ENCODE assay signal across 22 mouse cellular contexts in the genomic region with DNA sequence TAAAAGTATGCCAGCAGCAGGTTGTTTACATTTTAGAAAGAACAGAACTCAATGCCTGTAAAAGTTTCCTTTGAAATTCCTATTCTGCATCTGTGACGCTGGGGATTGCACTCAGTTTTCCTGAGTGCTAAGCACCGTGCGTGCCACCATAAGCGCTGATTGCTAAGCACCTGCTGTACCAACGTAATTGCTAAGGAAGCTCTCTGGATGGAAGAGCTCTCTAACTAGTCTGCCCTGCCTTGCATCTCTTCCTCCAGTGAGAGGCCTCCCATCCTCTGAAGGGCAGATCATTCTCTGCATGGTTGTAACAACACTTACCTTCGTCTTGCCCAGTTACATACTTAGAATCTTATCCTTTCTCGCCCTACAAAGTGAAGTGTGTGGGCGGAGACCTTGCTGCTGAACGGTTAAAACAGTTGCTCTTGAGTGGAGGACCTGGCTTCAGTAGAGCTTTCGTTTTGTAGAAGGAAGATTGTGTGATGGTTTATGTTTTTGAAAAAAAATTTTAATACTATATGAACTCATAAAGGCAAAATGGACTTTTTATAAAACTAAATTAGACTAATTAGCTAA. TPM values are rescaled to one million over a fixed set of nuclear protein-coding genes. Genes with fewer than 3 reads are reported as not detected.
DNase-seq lines count a peak whose midpoint lies in the region; ATAC-seq and TF ChIP-seq lines count a peak whose summit lies in the region.
"Had no signal": no experiment of that assay in that cellular context is flagged by ENCODE, and none has a peak within 500 bp of the region (broad histone marks: within the 10 kb centered on the region; RNA-seq: fewer than 3 reads in every experiment).

No protein-coding gene starts in this region.

- H3K9ac ChIP-seq in heart, embryonic 13.5 days: 0 out of 2 replicates have a peak overlapping the region, but pooled peaks have one; percentile 58
- no peak overlapping the region for H3K9ac ChIP-seq in midbrain, embryonic 13.5 days (replicated peaks)
- H3K9ac ChIP-seq in lung, embryonic 14.5 days: no peak overlapping the region
- H3K9ac ChIP-seq: forebrain, embryonic 15.5 days; hindbrain, embryonic 13.5 days; intestine, embryonic 15.5 days; liver, embryonic 12.5 days; neural tube, embryonic 12.5 days had no signal

- peaks cover 33% of the 10 kb centered on the region for H3K4me1 ChIP-seq in heart, embryonic 13.5 days
- no peaks in the 10 kb centered on the region for H3K4me1 ChIP-seq in midbrain, embryonic 10.5 days
- 0 out of 2 replicates have a peak, but pooled peaks cover under 1% of the 10 kb centered on the region for H3K4me1 ChIP-seq in midbrain, embryonic 13.5 days (replicated peaks)
- peaks cover 9% of the 10 kb centered on the region for H3K4me1 ChIP-seq in lung, embryonic 14.5 days (ENCODE audit: insufficient read depth)
- H3K4me1 ChIP-seq: forebrain, embryonic 15.5 days; intestine, embryonic 15.5 days; liver, embryonic 12.5 days; neural tube, embryonic 12.5 days had no signal

- H3K4me2 ChIP-seq in heart, embryonic 13.5 days: peak overlapping the region; percentile 55
- no peak overlapping the region for H3K4me2 ChIP-seq in midbrain, embryonic 13.5 days (replicated peaks)
- no peak overlapping the region for H3K4me2 ChIP-seq in lung, embryonic 14.5 days
- H3K4me2 ChIP-seq: forebrain, embryonic 15.5 days; hindbrain, embryonic 13.5 days; intestine, embryonic 15.5 days; liver, embryonic 12.5 days; midbrain, embryonic 11.5 days; neural tube, embryonic 12.5 days had no signal

- no peak for TF ChIP-seq CTCF in lung, embryonic 14.5 days (IDR thresholded peaks at IDR 0.05; ENCODE audit: low read depth)

- peak overlapping the region; percentile 22 for H3K4me3 ChIP-seq in heart, embryonic 13.5 days
- no peak overlapping the region for H3K4me3 ChIP-seq in midbrain, embryonic 10.5 days
- H3K4me3 ChIP-seq in midbrain, embryonic 13.5 days (replicated peaks): no peak overlapping the region
- H3K4me3 ChIP-seq in lung, embryonic 14.5 days (ENCODE audit: low read depth, low read length): no peak overlapping the region
- H3K4me3 ChIP-seq: forebrain, embryonic 15.5 days; hindbrain, embryonic 13.5 days; intestine, embryonic 15.5 days; liver, embryonic 12.5 days; neural tube, embryonic 12.5 days had no signal

- no peaks in the 10 kb centered on the region for H3K27me3 ChIP-seq in heart, embryonic 13.5 days (replicated peaks)
- no peaks in the 10 kb centered on the region for H3K27me3 ChIP-seq in midbrain, embryonic 10.5 days (ENCODE audit: low read depth, poor library complexity, severe bottlenecking)
- no peaks in the 10 kb centered on the region for H3K27me3 ChIP-seq in midbrain, embryonic 13.5 days
- no peaks in the 10 kb centered on the region for H3K27me3 ChIP-seq in lung, embryonic 14.5 days (ENCODE audit: insufficient read depth, low read length)
- H3K27me3 ChIP-seq: forebrain, embryonic 15.5 days; hindbrain, embryonic 13.5 days; intestine, embryonic 15.5 days; liver, embryonic 12.5 days; neural tube, embryonic 12.5 days had no signal

- peaks cover 10% of the 10 kb centered on the region for H3K36me3 ChIP-seq in heart, embryonic 13.5 days
- H3K36me3 ChIP-seq in midbrain, embryonic 10.5 days: peaks cover 41% of the 10 kb centered on the region
- peaks cover 47% of the 10 kb centered on the region for H3K36me3 ChIP-seq in midbrain, embryonic 13.5 days
- H3K36me3 ChIP-seq in lung, embryonic 14.5 days (ENCODE audit: insufficient read depth): peaks cover 28% of the 10 kb centered on the region
- H3K36me3 ChIP-seq: intestine, embryonic 15.5 days; liver, embryonic 12.5 days had no signal

- WGBS in heart, embryonic 13.5 days: 51% methylated on average over 10 of the region's 10 CpGs
- WGBS in midbrain, embryonic 10.5 days: 92% methylated on average over 10 of the region's 10 CpGs
- WGBS in midbrain, embryonic 13.5 days: 89% methylated on average over 10 of the region's 10 CpGs
- WGBS in lung, embryonic 14.5 days: 66% methylated on average over 10 of the region's 10 CpGs

- no peak for DNase-seq in heart, postnatal 36 days
- peak; percentile 5 for DNase-seq in midbrain, embryonic 10.5 days (ENCODE audit: low spot score)
- DNase-seq in lung, embryonic 14.5 days: peak; percentile 30
- peak; percentile 70 for DNase-seq in lung, postnatal 36 days
- no peak for DNase-seq in cerebellum, adult 9-10 months
- no peak for DNase-seq in cerebellum, postnatal 10 days
- DNase-seq: adrenal gland, adult 8-10 months; B cell, adult 2 months; cerebellum, adult 9-11 months; embryo, embryonic 11 days; kidney, adult 9 months; kidney, postnatal 25 days; thymus, postnatal 36 days had no signal

- peak overlapping the region; percentile 98 for H3K27ac ChIP-seq in heart, embryonic 13.5 days (replicated peaks)
- H3K27ac ChIP-seq in midbrain, embryonic 10.5 days (replicated peaks): no peak overlapping the region
- no peak overlapping the region for H3K27ac ChIP-seq in midbrain, embryonic 13.5 days
- no peak overlapping the region for H3K27ac ChIP-seq in lung, embryonic 14.5 days (ENCODE audit: low read depth)
- H3K27ac ChIP-seq: forebrain, embryonic 15.5 days; hindbrain, embryonic 13.5 days; intestine, embryonic 15.5 days; liver, embryonic 12.5 days; macrophage; neural tube, embryonic 12.5 days had no signal

- intact Hi-C loops in heart, postnatal 36 days (cut with DNase I): no loop called here

- ATAC-seq in heart, embryonic 13.5 days (ENCODE audit: extremely low read depth, insufficient number of reproducible peaks, low FRiP score, low TSS enrichment): no peak
- no peak for ATAC-seq in midbrain, embryonic 13.5 days
- no peak for ATAC-seq in lung, embryonic 14.5 days (ENCODE audit: insufficient read depth)
- ATAC-seq: forebrain, embryonic 15.5 days; intestine, embryonic 15.5 days; liver, embryonic 12.5 days had no signal

- H3K9me3 ChIP-seq in heart, embryonic 13.5 days: no peaks in the 10 kb centered on the region
- no peaks in the 10 kb centered on the region for H3K9me3 ChIP-seq in midbrain, embryonic 10.5 days (replicated peaks)
- no peaks in the 10 kb centered on the region for H3K9me3 ChIP-seq in midbrain, embryonic 13.5 days
- H3K9me3 ChIP-seq in lung, embryonic 14.5 days (ENCODE audit: low read depth, low read length): no peaks in the 10 kb centered on the region
- H3K9me3 ChIP-seq: forebrain, embryonic 15.5 days; hindbrain, embryonic 13.5 days; intestine, embryonic 15.5 days; liver, embryonic 12.5 days; neural tube, embryonic 12.5 days had no signal

RNA-seq across cellular contexts. Expression of a gene that starts 12.7 kb away (rescaled TPM):
- 5.5 and 5.7 TPM in 2 replicates for polyA plus RNA-seq in heart, embryonic 13.5 days (2015; fragmentation: Nextera tagmentation; extraction: Ambion mirVana)
- 1 to 10 TPM; 1.8 to 2.1 TPM for total RNA-seq in heart, postnatal 36 days (2021)
- 6.4 and 7.8 TPM in 2 replicates for polyA plus RNA-seq in midbrain, embryonic 10.5 days (2016; fragmentation: Nextera tagmentation; extraction: Ambion mirVana)
- 50.8 and 57.6 TPM in 2 replicates for polyA plus RNA-seq in midbrain, embryonic 13.5 days (2015; fragmentation: Nextera tagmentation; extraction: Ambion mirVana)
- 7.9 and 9.0 TPM in 2 replicates for polyA plus RNA-seq in lung, embryonic 14.5 days (2014; fragmentation: Nextera tagmentation; extraction: Ambion mirVana)

Comparison
In these comparisons a context has a peak if more than half of its experiments do, and no peak if none do; other contexts are left out.
1. DNase-seq: peak in midbrain, embryonic 10.5 days (single experiment), lung, embryonic 14.5 days (single experiment) and lung, postnatal 36 days (single experiment); none in heart, postnatal 36 days (0 of 2), cerebellum, adult 9-10 months (single experiment) and cerebellum, postnatal 10 days (0 of 2).